Mouse (Mus musculus): Measurements from ENCODE around the gene Phf24. TPM values are rescaled to one million over a fixed set of nuclear protein-coding genes. Genes with fewer than 3 reads are reported as not detected.
A peak's percentile ranks its signal among the peaks of the same experiment; 100 is the strongest.

The Phf24 gene
- polyA plus RNA-seq, 1 experiment from 2014 or later: 11.8 TPM

GRCm38 (mm10) chr4:42920726-42921125, 4.3 kb downstream of the Phf24 start:
- DNase-seq (ENCODE audit: low spot score): no peak
- H3K4me1 ChIP-seq (ENCODE audit: control insufficient read depth, insufficient read depth, low read length): no peaks in the 10 kb centered on the region
- no peak overlapping the region for H3K4me3 ChIP-seq (ENCODE audit: low read depth, low read length)
- H3K27ac ChIP-seq (ENCODE audit: low read depth, low read length): no peak overlapping the region
- WGBS: 86% methylated on average over 9 of the region's 9 CpGs
- no peak overlapping the region for H3K4me2 ChIP-seq (ENCODE audit: low read length)
- no peak overlapping the region for H3K9ac ChIP-seq (ENCODE audit: low read length)
- H3K36me3 ChIP-seq (ENCODE audit: control insufficient read depth, insufficient read depth, low read length): no peaks in the 10 kb centered on the region
- H3K27me3 ChIP-seq (replicated peaks; ENCODE audit: control insufficient read depth, insufficient read depth, low read length): peaks cover 20% of the 10 kb centered on the region
- ATAC-seq: no peak
- H3K9me3 ChIP-seq (replicated peaks; ENCODE audit: control insufficient read depth, low read length): no peaks in the 10 kb centered on the region

- Histone ChIP-seq H3K36me3 (ENCODE audit: control insufficient read depth, insufficient read depth, low read length) (no peaks in the 10 kb centered on the region), H3K4me3 (ENCODE audit: low read depth, low read length) (no peak overlapping the region), H3K4me1 (ENCODE audit: control insufficient read depth, insufficient read depth, low read length) (no peaks in the 10 kb centered on the region), H3K9ac (ENCODE audit: low read length) (no peak overlapping the region), H3K9me3 (replicated peaks; ENCODE audit: control insufficient read depth, low read length) (no peaks in the 10 kb centered on the region), H3K27me3 (replicated peaks; ENCODE audit: control insufficient read depth, insufficient read depth, low read length) (peaks cover 16% of the 10 kb centered on the region), H3K27ac (ENCODE audit: low read depth, low read length) (no peak overlapping the region), H3K4me2 (ENCODE audit: low read length) (no peak overlapping the region)
- DNase-seq (ENCODE audit: low spot score) (no peak), ATAC-seq (no peak)
- 84% methylated on average over 2 of the region's 2 CpGs for WGBS
Measured at GRCm38 (mm10) chr4:42921536-42921935, 5.1 kb downstream of the Phf24 start.

- Histone ChIP-seq H3K9ac (ENCODE audit: low read length) (no peak overlapping the region), H3K4me3 (ENCODE audit: low read depth, low read length) (no peak overlapping the region), H3K36me3 (ENCODE audit: control insufficient read depth, insufficient read depth, low read length) (no peaks in the 10 kb centered on the region), H3K27me3 (replicated peaks; ENCODE audit: control insufficient read depth, insufficient read depth, low read length) (peaks cover 13% of the 10 kb centered on the region), H3K27ac (ENCODE audit: low read depth, low read length) (no peak overlapping the region), H3K4me2 (ENCODE audit: low read length) (no peak overlapping the region), H3K9me3 (replicated peaks; ENCODE audit: control insufficient read depth, low read length) (no peaks in the 10 kb centered on the region), H3K4me1 (ENCODE audit: control insufficient read depth, insufficient read depth, low read length) (no peaks in the 10 kb centered on the region)
- no peak for ATAC-seq
- DNase-seq (ENCODE audit: low spot score): peak; percentile 12
- 72% methylated on average over 6 of the region's 6 CpGs for WGBS
Measured at GRCm38 (mm10) chr4:42922056-42922455, 5.6 kb downstream of the Phf24 start.

- DNase-seq (ENCODE audit: low spot score) (no peak), ATAC-seq (no peak)
- no peak overlapping the region for H3K27ac ChIP-seq (ENCODE audit: low read depth, low read length)
- no peaks in the 10 kb centered on the region for H3K9me3 ChIP-seq (replicated peaks; ENCODE audit: control insufficient read depth, low read length)
- no peaks in the 10 kb centered on the region for H3K4me1 ChIP-seq (ENCODE audit: control insufficient read depth, insufficient read depth, low read length)
- H3K27me3 ChIP-seq (replicated peaks; ENCODE audit: control insufficient read depth, insufficient read depth, low read length): peaks cover 11% of the 10 kb centered on the region
- 91% methylated on average over 8 of the region's 8 CpGs for WGBS
- no peak overlapping the region for H3K4me2 ChIP-seq (ENCODE audit: low read length)
- no peak overlapping the region for H3K9ac ChIP-seq (ENCODE audit: low read length)
- H3K36me3 ChIP-seq (ENCODE audit: control insufficient read depth, insufficient read depth, low read length): no peaks in the 10 kb centered on the region
- H3K4me3 ChIP-seq (ENCODE audit: low read depth, low read length): no peak overlapping the region
Measured at GRCm38 (mm10) chr4:42922461-42922860, 6.0 kb downstream of the Phf24 start.

DNA sequence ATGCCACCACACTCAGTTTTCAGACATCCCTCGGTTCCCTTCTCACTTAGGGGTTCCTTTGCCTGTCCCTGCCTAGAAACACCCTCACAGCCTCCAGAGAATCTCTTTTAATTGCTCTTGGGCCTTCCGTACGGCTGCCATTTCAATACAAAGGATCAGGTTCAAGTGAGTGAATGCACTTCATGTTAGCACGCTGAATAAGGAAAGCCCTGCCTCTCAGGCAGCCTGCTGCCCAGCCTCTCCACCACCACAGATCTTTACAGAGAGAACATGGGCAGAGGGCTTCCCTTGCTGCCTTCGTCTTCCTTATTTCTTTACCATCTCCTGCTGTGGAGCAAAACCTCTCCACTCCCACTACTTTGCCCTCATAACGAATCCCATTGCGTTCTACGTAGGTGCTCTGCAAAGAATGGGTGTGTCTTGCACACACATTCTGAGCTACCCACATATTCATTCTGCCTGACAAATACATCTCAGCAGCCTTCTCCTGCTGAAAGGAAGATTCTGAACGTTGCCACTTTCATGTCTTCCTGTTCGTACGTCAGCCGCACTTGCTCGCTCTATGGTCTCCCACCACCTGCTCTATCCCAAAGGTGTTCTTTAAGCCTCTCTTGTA, 7.7 kb downstream of the Phf24 start:
- no peaks in the 10 kb centered on the region for H3K9me3 ChIP-seq (replicated peaks; ENCODE audit: control insufficient read depth, low read length)
- ATAC-seq (no peak), DNase-seq (ENCODE audit: low spot score) (no peak)
- no peak overlapping the region for H3K4me2 ChIP-seq (ENCODE audit: low read length)
- H3K27me3 ChIP-seq (replicated peaks; ENCODE audit: control insufficient read depth, insufficient read depth, low read length): no peaks in the 10 kb centered on the region
- no peaks in the 10 kb centered on the region for H3K36me3 ChIP-seq (ENCODE audit: control insufficient read depth, insufficient read depth, low read length)
- no peak overlapping the region for H3K27ac ChIP-seq (ENCODE audit: low read depth, low read length)
- no peak overlapping the region for H3K4me3 ChIP-seq (ENCODE audit: low read depth, low read length)
- no peak overlapping the region for H3K9ac ChIP-seq (ENCODE audit: low read length)
- no peaks in the 10 kb centered on the region for H3K4me1 ChIP-seq (ENCODE audit: control insufficient read depth, insufficient read depth, low read length)
- 50% methylated on average over 13 of the region's 13 CpGs for WGBS

- no peaks in the 10 kb centered on the region for H3K27me3 ChIP-seq (replicated peaks; ENCODE audit: control insufficient read depth, insufficient read depth, low read length)
- no peak overlapping the region for H3K9ac ChIP-seq (ENCODE audit: low read length)
- H3K4me2 ChIP-seq (ENCODE audit: low read length): no peak overlapping the region
- 88% methylated on average over 5 of the region's 5 CpGs for WGBS
- no peak overlapping the region for H3K4me3 ChIP-seq (ENCODE audit: low read depth, low read length)
- no peak overlapping the region for H3K27ac ChIP-seq (ENCODE audit: low read depth, low read length)
- no peak for ATAC-seq
- no peaks in the 10 kb centered on the region for H3K4me1 ChIP-seq (ENCODE audit: control insufficient read depth, insufficient read depth, low read length)
- no peaks in the 10 kb centered on the region for H3K9me3 ChIP-seq (replicated peaks; ENCODE audit: control insufficient read depth, low read length)
- H3K36me3 ChIP-seq (ENCODE audit: control insufficient read depth, insufficient read depth, low read length): no peaks in the 10 kb centered on the region
- DNase-seq (ENCODE audit: low spot score): no peak
Measured at GRCm38 (mm10) chr4:42928209-42928608, 11.7 kb downstream of the Phf24 start.

DNA sequence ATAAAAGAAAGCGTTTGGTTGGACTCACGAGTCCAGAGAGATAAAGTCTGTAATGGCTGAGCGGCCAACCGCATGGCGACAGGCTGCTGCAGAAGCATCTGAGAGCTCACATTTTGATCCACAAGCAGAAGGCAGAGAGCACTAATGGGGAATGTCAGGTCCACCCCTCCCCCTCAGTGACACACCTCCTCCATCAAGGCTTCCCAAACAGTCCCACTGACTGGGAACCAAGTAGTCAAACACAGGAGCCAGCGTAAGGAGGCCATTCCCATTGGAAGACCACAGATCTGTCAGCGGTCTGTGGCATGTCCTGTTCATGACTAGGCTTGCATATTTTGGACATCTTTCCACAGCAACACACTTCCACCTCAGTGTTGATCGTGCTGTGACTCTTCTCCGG, 12.5 kb downstream of the Phf24 start:
- no peak for ATAC-seq
- 97% methylated on average over 9 of the region's 9 CpGs for WGBS

GRCm38 (mm10) chr4:42932229-42932969, 15.9 kb downstream of the Phf24 start:
- H3K27me3 ChIP-seq (replicated peaks; ENCODE audit: control insufficient read depth, insufficient read depth, low read length): no peaks in the 10 kb centered on the region
- no peak for DNase-seq (ENCODE audit: low spot score)
- H3K4me1 ChIP-seq (ENCODE audit: control insufficient read depth, insufficient read depth, low read length): peaks cover 4% of the 10 kb centered on the region; the same call in 1 of the 2 replicates
- H3K9ac ChIP-seq (ENCODE audit: low read length): no peak overlapping the region
- H3K9me3 ChIP-seq (replicated peaks; ENCODE audit: control insufficient read depth, low read length): no peaks in the 10 kb centered on the region
- no peak overlapping the region for H3K4me3 ChIP-seq (ENCODE audit: low read depth, low read length)
- no peaks in the 10 kb centered on the region for H3K36me3 ChIP-seq (ENCODE audit: control insufficient read depth, insufficient read depth, low read length)
- H3K4me2 ChIP-seq (ENCODE audit: low read length): no peak overlapping the region
- ATAC-seq: no peak
- WGBS: 75% methylated on average over 8 of the region's 8 CpGs
- H3K27ac ChIP-seq (ENCODE audit: low read depth, low read length): no peak overlapping the region

More for the DNA sequence above, 12.5 kb downstream of the Phf24 start:
- Histone ChIP-seq H3K9ac (ENCODE audit: low read length) (no peak overlapping the region), H3K36me3 (ENCODE audit: control insufficient read depth, insufficient read depth, low read length) (no peaks in the 10 kb centered on the region), H3K4me1 (ENCODE audit: control insufficient read depth, insufficient read depth, low read length) (peaks cover 4% of the 10 kb centered on the region; the same call in 1 of the 2 replicates), H3K27ac (ENCODE audit: low read depth, low read length) (no peak overlapping the region), H3K9me3 (replicated peaks; ENCODE audit: control insufficient read depth, low read length) (no peaks in the 10 kb centered on the region), H3K4me3 (ENCODE audit: low read depth, low read length) (no peak overlapping the region), H3K27me3 (replicated peaks; ENCODE audit: control insufficient read depth, insufficient read depth, low read length) (no peaks in the 10 kb centered on the region), H3K4me2 (ENCODE audit: low read length) (no peak overlapping the region)
- DNase-seq (ENCODE audit: low spot score): no peak

DNA sequence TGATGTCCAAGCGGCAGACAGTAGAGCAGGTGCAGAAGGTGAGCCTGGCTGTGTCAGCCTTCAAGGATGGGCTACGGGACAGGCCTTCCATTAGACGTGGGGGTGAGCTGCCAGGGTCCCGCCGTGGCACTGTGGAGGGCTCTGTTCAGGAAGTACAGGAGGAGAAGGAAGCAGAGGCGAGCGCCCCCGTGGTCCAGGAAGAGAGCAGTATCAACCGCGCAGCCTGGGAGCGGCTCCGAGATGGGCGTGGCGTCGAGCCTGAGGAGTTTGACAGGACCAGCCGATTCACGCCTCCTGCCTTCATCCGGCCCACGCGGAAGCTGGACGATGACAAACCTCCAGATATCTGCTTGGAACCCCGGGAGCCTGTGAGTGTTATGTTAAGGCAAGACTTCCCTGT, 17.2 kb downstream of the Phf24 start:
- ATAC-seq: peak; percentile 73; the same call in 1 of the 2 replicates
- DNase-seq (ENCODE audit: low spot score): peak; percentile 61
- Histone ChIP-seq H3K4me2 (ENCODE audit: low read length) (peak overlapping the region; percentile 40), H3K4me1 (ENCODE audit: control insufficient read depth, insufficient read depth, low read length) (peaks cover 4% of the 10 kb centered on the region; the same call in 1 of the 2 replicates), H3K9me3 (replicated peaks; ENCODE audit: control insufficient read depth, low read length) (no peaks in the 10 kb centered on the region), H3K4me3 (ENCODE audit: low read depth, low read length) (no peak overlapping the region), H3K27ac (ENCODE audit: low read depth, low read length) (no peak overlapping the region), H3K27me3 (replicated peaks; ENCODE audit: control insufficient read depth, insufficient read depth, low read length) (no peaks in the 10 kb centered on the region), H3K36me3 (ENCODE audit: control insufficient read depth, insufficient read depth, low read length) (no peaks in the 10 kb centered on the region), H3K9ac (ENCODE audit: low read length) (no peak overlapping the region; the same call in 1 of the 2 replicates)
- whole genome bisulfite sequencing: 11% methylated on average over 22 of the region's 22 CpGs

Measured in forebrain, embryonic 14.5 days (tissue).